Mouse (Mus musculus): ENCODE data around the gene Ssbp1. TPM values are rescaled to one million over a fixed set of nuclear protein-coding genes. Genes with fewer than 3 reads are reported as not detected.
A peak's percentile ranks its signal among the peaks of the same experiment; 100 is the strongest.

The Ssbp1 gene
- polyA plus RNA-seq, 1 experiment from 2014 or later, result 108 TPM

DNA sequence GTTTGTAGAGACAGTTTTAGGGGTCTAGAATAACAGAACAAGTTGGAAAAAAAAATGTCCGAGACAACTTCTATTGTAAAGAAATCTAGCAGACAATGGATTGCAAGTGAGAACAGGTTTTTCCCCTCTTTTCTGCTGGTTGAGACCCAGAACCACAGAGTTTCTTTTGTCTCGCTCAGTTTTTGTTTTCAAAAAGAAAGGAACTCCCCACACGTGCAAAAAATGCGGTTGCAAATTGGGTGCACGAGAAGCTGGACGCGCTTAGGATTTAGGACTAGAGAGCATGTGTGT lies 513 bp downstream of the Ssbp1 start:
- H3K27ac ChIP-seq, result peak overlapping the region; percentile 89
- H3K4me3 ChIP-seq, result peak overlapping the region; percentile 84
- H3K4me2 ChIP-seq, result peak overlapping the region; percentile 83
- no peaks in the 10 kb centered on the region for H3K27me3 ChIP-seq (replicated peaks)
- under 1% methylated on average over 7 of the region's 7 CpGs for WGBS (ENCODE audit: insufficient replicate concordance)
- no peak for ATAC-seq
- no peaks in the 10 kb centered on the region for H3K9me3 ChIP-seq (replicated peaks)
- peak overlapping the region; percentile 85 for H3K9ac ChIP-seq
- peaks cover 33% of the 10 kb centered on the region for H3K36me3 ChIP-seq
- peaks cover 10% of the 10 kb centered on the region for H3K4me1 ChIP-seq

GRCm38 (mm10) chr6:40476132-40476531 lies 5.0 kb downstream of the Ssbp1 start:
- no peaks in the 10 kb centered on the region for H3K9me3 ChIP-seq (replicated peaks)
- peaks cover 58% of the 10 kb centered on the region for H3K36me3 ChIP-seq
- 68% methylated on average over 4 of the region's 4 CpGs for WGBS (ENCODE audit: insufficient replicate concordance)

GRCm38 (mm10) chr6:40479705-40480104 lies 8.6 kb downstream of the Ssbp1 start:
- Histone ChIP-seq H3K27ac (no peak overlapping the region), H3K36me3 (peaks cover 75% of the 10 kb centered on the region), H3K27me3 (replicated peaks) (no peaks in the 10 kb centered on the region), H3K4me3 (no peak overlapping the region), H3K9me3 (replicated peaks) (no peaks in the 10 kb centered on the region), H3K9ac (no peak overlapping the region), H3K4me1 (no peaks in the 10 kb centered on the region), H3K4me2 (no peak overlapping the region)
- WGBS (ENCODE audit: insufficient replicate concordance), result 73% methylated on average over 1 of the region's 1 CpGs
- ATAC-seq, result no peak

More at GRCm38 (mm10) chr6:40476132-40476531, 5.0 kb downstream of the Ssbp1 start:
- H3K9ac ChIP-seq, result no peak overlapping the region
- H3K27me3 ChIP-seq (replicated peaks), result no peaks in the 10 kb centered on the region
- H3K4me3 ChIP-seq, result no peak overlapping the region
- H3K27ac ChIP-seq, result no peak overlapping the region
- H3K4me1 ChIP-seq, result peaks cover 8% of the 10 kb centered on the region
- ATAC-seq, result no peak
- H3K4me2 ChIP-seq, result no peak overlapping the region

DNA sequence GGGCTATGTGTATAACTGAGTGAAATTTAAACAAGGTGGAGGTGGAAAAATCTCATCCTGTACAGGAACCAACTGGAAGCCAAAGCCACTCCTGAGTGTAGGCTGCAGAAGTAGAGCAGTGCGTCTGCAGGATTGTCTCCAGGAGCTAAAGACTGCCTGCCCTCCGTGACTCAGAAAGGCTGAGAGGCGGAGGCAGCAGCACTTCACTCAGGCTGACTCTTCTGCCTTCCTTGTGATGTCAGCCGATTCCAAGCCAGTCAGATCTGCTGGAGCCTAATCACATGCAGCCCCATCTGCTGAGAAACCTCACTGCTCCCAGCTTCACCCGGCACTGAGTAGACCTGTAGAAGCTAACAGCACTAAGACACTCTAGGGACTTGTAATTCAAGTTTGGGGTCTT lies 11.2 kb downstream of the Ssbp1 start:
- Histone ChIP-seq H3K4me3 (no peak overlapping the region), H3K4me1 (no peaks in the 10 kb centered on the region), H3K4me2 (no peak overlapping the region), H3K27ac (no peak overlapping the region), H3K27me3 (replicated peaks) (no peaks in the 10 kb centered on the region), H3K9me3 (replicated peaks) (no peaks in the 10 kb centered on the region), H3K36me3 (peaks cover 63% of the 10 kb centered on the region), H3K9ac (no peak overlapping the region)
- no peak for ATAC-seq
- 87% methylated on average over 5 of the region's 5 CpGs for WGBS (ENCODE audit: insufficient replicate concordance)

- Histone ChIP-seq H3K9ac (no peak within 1 kb of the TSS), H3K27ac (no peak within 1 kb of the TSS), H3K4me1 (no peaks in the 10 kb centered on the region), H3K9me3 (replicated peaks) (no peaks in the 10 kb centered on the region), H3K36me3 (no peaks in the 10 kb centered on the region), H3K4me3 (no peak within 1 kb of the TSS), H3K4me2 (no peak within 1 kb of the TSS), H3K27me3 (replicated peaks) (no peaks in the 10 kb centered on the region)
- ATAC-seq, result no peak
Measured at GRCm38 (mm10) chr6:40490933-40491332, 19.8 kb downstream of the Ssbp1 start, which contains the start of gene Tas2r137. Gene Tas2r137, plus strand, starts transcription at chr6:40491233.

- Histone ChIP-seq H3K36me3 (no peaks in the 10 kb centered on the region), H3K27ac (no peak within 1 kb of the TSS), H3K4me3 (no peak within 1 kb of the TSS), H3K9me3 (replicated peaks) (no peaks in the 10 kb centered on the region), H3K9ac (no peak within 1 kb of the TSS), H3K27me3 (replicated peaks) (no peaks in the 10 kb centered on the region), H3K4me2 (no peak within 1 kb of the TSS), H3K4me1 (no peaks in the 10 kb centered on the region)
- 66% methylated on average over 3 of the region's 3 CpGs for WGBS (ENCODE audit: insufficient replicate concordance)
- ATAC-seq, result no peak
Measured at GRCm38 (mm10) chr6:40493229-40493628, 22.1 kb downstream of the Ssbp1 start, which contains the start of gene Tas2r108. Gene Tas2r108, plus strand, starts transcription at chr6:40493529.

GRCm38 (mm10) chr6:40519408-40519807 lies 48.3 kb downstream of the Ssbp1 start, which contains the start of gene Prss37:
Gene Prss37, minus strand, starts transcription at chr6:40519508.
- Histone ChIP-seq H3K4me1 (no peaks in the 10 kb centered on the region), H3K4me2 (no peak within 1 kb of the TSS), H3K9ac (no peak within 1 kb of the TSS), H3K36me3 (no peaks in the 10 kb centered on the region), H3K4me3 (no peak within 1 kb of the TSS), H3K9me3 (replicated peaks) (no peaks in the 10 kb centered on the region), H3K27ac (no peak within 1 kb of the TSS), H3K27me3 (replicated peaks) (no peaks in the 10 kb centered on the region)
- no peak for ATAC-seq
- WGBS (ENCODE audit: insufficient replicate concordance), result 85% methylated on average over 1 of the region's 1 CpGs

Other genes with a start within 250 kb of the Ssbp1 start
- gene Agk, start 146.2 kb upstream of the Ssbp1 start, polyA plus RNA-seq (2016; fragmentation: Nextera tagmentation; extraction: Ambion mirVana), result 20.3 and 21.3 TPM in 2 replicates
- gene E330009J07Rik, start 35.2 kb upstream of the Ssbp1 start, polyA plus RNA-seq (2016; fragmentation: Nextera tagmentation; extraction: Ambion mirVana), result 2.2 and 2.3 TPM in 2 replicates
- not detected in 2 replicates for gene Wee2, start 32.3 kb upstream of the Ssbp1 start, polyA plus RNA-seq (2016; fragmentation: Nextera tagmentation; extraction: Ambion mirVana)
- gene Tas2r137, start 19.9 kb downstream of the Ssbp1 start, polyA plus RNA-seq (2016; fragmentation: Nextera tagmentation; extraction: Ambion mirVana), result not detected in 2 replicates
- gene Tas2r108, start 22.2 kb downstream of the Ssbp1 start, polyA plus RNA-seq (2016; fragmentation: Nextera tagmentation; extraction: Ambion mirVana), result not detected in 2 replicates
- gene Prss37, start 48.2 kb downstream of the Ssbp1 start, polyA plus RNA-seq (2016; fragmentation: Nextera tagmentation; extraction: Ambion mirVana), result not detected in 2 replicates
- not detected in 2 replicates for gene Olfr461, start 83.7 kb downstream of the Ssbp1 start, polyA plus RNA-seq (2016; fragmentation: Nextera tagmentation; extraction: Ambion mirVana)
- not detected in 2 replicates for gene Olfr460, start 98.1 kb downstream of the Ssbp1 start, polyA plus RNA-seq (2016; fragmentation: Nextera tagmentation; extraction: Ambion mirVana)
- 2.5 and 2.8 TPM in 2 replicates for gene Clec5a, start 114.5 kb downstream of the Ssbp1 start, polyA plus RNA-seq (2016; fragmentation: Nextera tagmentation; extraction: Ambion mirVana)
- not detected in 2 replicates for gene Tas2r138, start 142.0 kb downstream of the Ssbp1 start, polyA plus RNA-seq (2016; fragmentation: Nextera tagmentation; extraction: Ambion mirVana)
- gene Mgam, start 157.5 kb downstream of the Ssbp1 start, polyA plus RNA-seq (2016; fragmentation: Nextera tagmentation; extraction: Ambion mirVana), result 0.35 TPM in 2 replicates

All from liver, embryonic 12.5 days (tissue).